Mouse (Mus musculus): ENCODE results near the gene Dtd1.

The Dtd1 gene

GRCm38 (mm10) chr2:144769556-144769955 lies 169.9 kb downstream of the Dtd1 start:
- no peak for DNase-seq

GRCm38 (mm10) chr2:144770452-144770941 lies 170.8 kb downstream of the Dtd1 start:
- no peak for DNase-seq

DNA sequence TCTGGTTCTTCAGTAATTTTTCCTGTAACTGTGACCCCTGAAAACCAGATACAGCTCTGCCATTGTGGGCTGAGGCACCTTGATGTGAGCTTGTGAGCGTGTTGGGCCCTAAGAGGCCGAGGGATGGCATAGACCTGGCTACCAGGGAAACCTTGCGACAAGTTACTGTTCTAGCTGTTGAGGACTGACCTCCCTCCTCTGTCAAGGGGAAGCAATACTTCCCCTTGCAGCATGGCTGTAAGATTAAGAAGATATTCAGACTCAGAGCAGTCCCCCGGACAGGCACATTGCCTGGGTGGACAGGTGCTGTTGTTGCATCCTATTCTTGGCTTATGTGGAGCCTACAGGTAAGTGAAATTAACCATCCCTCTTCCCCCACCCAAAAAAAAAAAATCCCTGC lies 172.1 kb downstream of the Dtd1 start:
- DNase-seq, result no peak

DNA sequence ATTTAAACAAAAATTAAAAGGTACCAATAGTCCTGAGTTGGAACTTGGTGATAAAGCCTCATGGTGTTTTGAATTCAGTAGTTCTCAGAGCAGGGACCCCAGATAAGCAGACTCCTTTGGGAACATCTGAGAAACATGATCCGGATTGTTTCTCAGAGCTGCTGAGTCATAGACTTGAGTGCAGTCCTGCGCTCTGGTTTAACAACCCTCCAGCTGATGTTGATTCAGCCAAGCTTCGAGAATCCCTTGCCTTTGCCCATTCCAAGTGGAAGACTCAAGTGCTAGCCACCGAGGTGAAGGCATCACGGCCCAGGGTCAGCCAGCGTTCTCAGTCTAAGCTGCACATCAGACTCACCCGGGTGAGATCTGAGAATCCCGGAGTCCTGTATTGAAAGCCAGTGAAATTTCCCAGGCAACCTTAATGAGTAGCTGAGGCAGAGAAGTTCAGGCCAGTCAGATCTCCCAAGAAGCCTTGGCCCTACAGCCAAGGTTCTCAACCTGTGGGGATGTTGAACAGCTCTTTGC lies 175.0 kb downstream of the Dtd1 start:
- DNase-seq, result no peak

- no peak for DNase-seq
Observed at GRCm38 (mm10) chr2:144775626-144776025, 175.9 kb downstream of the Dtd1 start.

DNA sequence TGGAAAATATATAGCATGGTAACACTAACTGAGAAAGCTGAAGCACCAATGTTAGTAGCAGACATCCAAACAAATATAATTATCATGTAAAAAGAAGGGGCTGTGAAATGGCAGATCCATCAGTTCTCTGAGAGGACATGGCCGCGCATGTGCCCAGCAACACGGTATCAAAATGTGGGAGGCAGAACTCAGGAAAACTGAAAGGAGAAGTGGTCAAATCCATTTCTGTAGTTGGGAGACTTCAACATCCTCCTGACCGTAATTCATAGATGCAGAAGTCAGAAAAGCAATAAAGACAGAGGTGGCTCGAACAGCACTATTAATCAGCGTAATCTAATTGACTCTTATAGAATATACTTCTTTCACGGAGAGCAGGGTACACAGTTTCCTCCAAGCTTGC lies 179.6 kb downstream of the Dtd1 start:
- DNase-seq, result no peak

DNA sequence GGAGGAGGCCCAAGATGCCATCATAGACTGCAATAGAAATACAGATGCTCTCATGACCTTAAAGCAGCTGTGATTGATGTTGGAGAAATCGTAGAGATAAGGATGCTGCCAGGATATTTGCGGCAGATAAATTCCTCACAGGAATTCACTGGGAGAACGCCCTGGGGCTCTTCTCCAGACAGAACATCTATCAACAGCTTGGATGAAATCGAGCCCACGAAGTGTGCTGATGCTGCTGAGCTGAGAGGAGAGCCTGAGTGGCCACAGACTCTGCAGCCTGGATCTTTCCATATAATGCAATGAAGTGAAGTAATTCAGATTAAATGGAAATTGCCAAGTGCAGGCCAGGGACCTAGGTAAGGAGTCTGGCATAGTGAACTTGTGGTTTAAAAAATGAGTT lies 181.0 kb downstream of the Dtd1 start:
- DNase-seq, result no peak

DNA sequence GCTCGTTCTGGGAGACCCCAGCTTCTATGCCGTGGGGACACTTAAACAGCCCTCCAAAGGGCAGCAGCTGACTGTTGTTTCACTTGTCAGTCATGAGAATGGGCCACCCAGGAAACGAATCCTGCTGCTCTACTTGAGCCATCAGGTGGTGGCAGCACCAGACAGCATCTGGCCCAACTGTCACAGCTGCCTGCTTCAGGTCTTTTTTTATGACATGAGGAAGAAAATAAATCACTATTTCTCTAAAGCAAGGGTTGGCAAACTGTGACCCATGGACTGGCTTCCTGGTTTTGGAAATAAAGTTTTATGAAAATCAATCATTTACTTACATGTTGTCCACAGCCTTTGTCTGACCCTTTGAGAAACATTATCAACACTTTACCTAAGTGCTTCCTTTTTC lies 182.2 kb downstream of the Dtd1 start:
- no peak for DNase-seq

- DNase-seq, result no peak
Observed at GRCm38 (mm10) chr2:144782481-144782880, 182.8 kb downstream of the Dtd1 start.

- DNase-seq, result no peak
Observed at GRCm38 (mm10) chr2:144783190-144783589, 183.5 kb downstream of the Dtd1 start.

GRCm38 (mm10) chr2:144783831-144784230 lies 184.1 kb downstream of the Dtd1 start:
- no peak for DNase-seq

DNA sequence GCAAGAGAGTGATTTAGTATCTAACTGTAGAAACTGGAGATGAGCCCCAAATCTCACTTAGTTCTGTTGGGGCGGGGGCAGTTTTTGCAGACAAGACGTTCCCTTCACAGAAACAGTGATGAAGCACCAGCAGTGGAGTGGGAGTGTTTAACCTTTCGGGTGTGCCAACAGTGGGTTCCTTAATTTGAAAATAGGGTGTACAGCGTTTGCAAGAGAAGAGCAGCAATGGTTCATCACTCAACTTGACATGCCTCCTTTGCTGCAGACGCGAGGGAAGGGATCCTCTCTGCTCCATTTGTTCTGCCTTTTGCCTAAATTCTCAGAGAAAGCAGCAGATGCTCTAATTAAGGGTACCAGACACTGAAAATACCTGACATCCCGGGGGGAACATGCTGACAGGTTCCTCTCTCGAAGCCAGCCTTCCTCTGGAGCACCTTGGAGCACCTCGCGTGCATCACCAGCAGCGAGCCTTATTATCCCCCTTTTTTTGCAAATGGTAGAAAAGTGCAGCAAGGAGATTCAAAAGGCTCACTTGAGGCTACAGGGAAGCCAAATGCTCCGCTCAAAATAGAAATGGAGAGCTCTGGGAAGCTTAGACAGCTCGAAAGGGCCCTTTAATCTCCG lies 192.1 kb downstream of the Dtd1 start:
- DNase-seq, result no peak

- DNase-seq, result no peak
Observed at GRCm38 (mm10) chr2:144797515-144797914, 197.8 kb downstream of the Dtd1 start.

GRCm38 (mm10) chr2:144807766-144808754 lies 208.4 kb downstream of the Dtd1 start:
- DNase-seq, result no peak
